Mouse (Mus musculus) MEL (cell line): ENCODE measurements around the gene Ccnb2. TPM values are rescaled to one million over a fixed set of nuclear protein-coding genes. Genes with fewer than 3 reads are reported as not detected.

Source experiments
- DNase-seq: peaks from one replicate; pipeline ENCODE4 v3.0.0; 2011; ENCODE audit warnings: low read depth, low spot score
- H3K27ac ChIP-seq: 2 replicates; pipeline ENCODE4 v1.5.1; 2012; ENCODE audit warnings: low read depth, mild to moderate bottlenecking, control low read depth, low read length, moderate library complexity; ENCODE audit not compliant: control insufficient read depth
- H3K27me3 ChIP-seq, 2 experiments: fragments of 150-350 bp in 1 of 2; sonication (generic) in 1 of 2; 2 replicates each; pipeline ENCODE4 v1.6.1; 2012; ENCODE audit warnings: low read length in 2 of 2, mild to moderate bottlenecking in 2 of 2, improper control_type of control experiment in 1 of 2, moderate library complexity in 1 of 2; ENCODE audit not compliant: insufficient read depth in 2 of 2, control insufficient read depth in 1 of 2
- H3K36me3 ChIP-seq, 2 experiments: 2 replicates each; pipeline ENCODE4 v1.6.1; 2012 to 2014; ENCODE audit warnings: low read length in 2 of 2, improper control_type of control experiment in 1 of 2, inconsistent platforms in 1 of 2, mild to moderate bottlenecking in 1 of 2; ENCODE audit not compliant: insufficient read depth in 2 of 2, control insufficient read depth in 1 of 2
- H3K4me1 ChIP-seq, 2 experiments: fragments of 150-350 bp in 1 of 2; sonication (generic) in 1 of 2; 2 replicates each; pipeline ENCODE4 v1.6.1; 2012; ENCODE audit warnings: low read length in 2 of 2, improper control_type of control experiment in 1 of 2, mild to moderate bottlenecking in 1 of 2; ENCODE audit not compliant: insufficient read depth in 2 of 2, control insufficient read depth in 1 of 2
- H3K4me3 ChIP-seq, 2 experiments: fragments of 150-350 bp in 1 of 2; sonication (generic) in 1 of 2; 2 replicates each; pipeline ENCODE4 v1.5.1; 2012; ENCODE audit warnings: low read depth in 2 of 2, low read length in 2 of 2, mild to moderate bottlenecking in 2 of 2, moderate library complexity in 2 of 2, control low read depth in 1 of 2, improper control_type of control experiment in 1 of 2; ENCODE audit not compliant: control insufficient read depth in 1 of 2, insufficient read depth in 1 of 2
- H3K79me2 ChIP-seq: 2 replicates; pipeline ENCODE4 v1.6.1; 2012; ENCODE audit warnings: mild to moderate bottlenecking, low read length, moderate library complexity; ENCODE audit not compliant: control insufficient read depth, poor library complexity, insufficient read depth
- H3K9ac ChIP-seq: 2 replicates; pipeline ENCODE4 v1.6.1; 2012; ENCODE audit warnings: low read depth, mild to moderate bottlenecking, control low read depth, low read length, moderate library complexity; ENCODE audit not compliant: control insufficient read depth, poor library complexity, severe bottlenecking
- H3K9me3 ChIP-seq: fragments of 150-350 bp; sonication (generic); replicated peaks from 2 replicates; pipeline ENCODE4 v1.6.1; 2012; ENCODE audit warnings: mild to moderate bottlenecking, low read length, improper control_type of control experiment, moderate library complexity; ENCODE audit not compliant: insufficient read depth
- BHLHE40 ChIP-seq: IDR thresholded peaks from 2 replicates; pipeline ENCODE4 v1.6.1; 2012; ENCODE audit warnings: low read depth, mild to moderate bottlenecking, inconsistent platforms, low read length, improper control_type of control experiment, borderline replicate concordance
- CHD1 ChIP-seq: IDR thresholded peaks from 2 replicates; pipeline ENCODE4 v1.6.1; 2012; ENCODE audit warnings: low read depth, mild to moderate bottlenecking, inconsistent platforms, low read length, improper control_type of control experiment
- CHD2 ChIP-seq: IDR thresholded peaks from 2 replicates; pipeline ENCODE4 v1.6.1; 2011; ENCODE audit warnings: low read length, improper control_type of control experiment
- CTCF ChIP-seq, 3 experiments: IDR thresholded peaks in 2 of 3; conservative IDR thresholded peaks in 1 of 3; 2 replicates each; pipeline ENCODE4 v1.5.1; 2011 to 2012; ENCODE audit warnings: low read length in 3 of 3, low read depth in 2 of 3, mild to moderate bottlenecking in 2 of 3, improper control_type of control experiment in 1 of 3, inconsistent platforms in 1 of 3, mixed read lengths in 1 of 3, moderate library complexity in 1 of 3; ENCODE audit not compliant: control insufficient read depth in 1 of 3, insufficient read depth in 1 of 3, poor library complexity in 1 of 3, severe bottlenecking in 1 of 3
- E2F4 ChIP-seq: IDR thresholded peaks from 2 replicates; pipeline ENCODE4 v1.6.1; 2011; ENCODE audit warnings: low read depth, low read length, improper control_type of control experiment, borderline replicate concordance
- ELF1 ChIP-seq: IDR thresholded peaks from 2 replicates; pipeline ENCODE4 v1.6.1; 2014; ENCODE audit warnings: low read depth, mild to moderate bottlenecking, inconsistent platforms, low read length, improper control_type of control experiment, moderate library complexity
- EP300 ChIP-seq, 2 experiments: IDR thresholded peaks; 2 replicates each; pipeline ENCODE4 v1.6.1; 2011; ENCODE audit warnings: improper control_type of control experiment in 2 of 2, low read length in 2 of 2, low read depth in 1 of 2, mild to moderate bottlenecking in 1 of 2
- GABPA ChIP-seq: IDR thresholded peaks from 2 replicates; pipeline ENCODE4 v1.6.1; 2012; ENCODE audit warnings: low read depth, mild to moderate bottlenecking, inconsistent platforms, low read length, improper control_type of control experiment, moderate library complexity
- GATA1 ChIP-seq: IDR thresholded peaks from 2 replicates; pipeline ENCODE4 v1.6.1; 2011; ENCODE audit warnings: low read depth, low read length, improper control_type of control experiment
- HCFC1 ChIP-seq: IDR thresholded peaks from 2 replicates; pipeline ENCODE4 v1.6.1; 2012; ENCODE audit warnings: low read depth, mild to moderate bottlenecking, inconsistent platforms, low read length, improper control_type of control experiment, moderate library complexity
- JUND ChIP-seq: IDR thresholded peaks from 2 replicates; pipeline ENCODE4 v1.6.1; 2011; ENCODE audit warnings: low read depth, mild to moderate bottlenecking, improper control_type of control experiment, low read length
- KAT2A ChIP-seq: conservative IDR thresholded peaks from 2 replicates; pipeline ENCODE4 v1.6.1; 2012; ENCODE audit warnings: low read depth, low read length, improper control_type of control experiment, inconsistent platforms
- MAX ChIP-seq: IDR thresholded peaks from 2 replicates; pipeline ENCODE4 v1.6.1; 2011; ENCODE audit warnings: low read length, improper control_type of control experiment
- MAZ ChIP-seq: IDR thresholded peaks from 2 replicates; pipeline ENCODE4 v1.6.1; 2012; ENCODE audit warnings: low read depth, mild to moderate bottlenecking, inconsistent platforms, low read length, improper control_type of control experiment
- MEF2A ChIP-seq: IDR thresholded peaks from 2 replicates; pipeline ENCODE4 v1.6.1; 2014; ENCODE audit warnings: low read depth, mild to moderate bottlenecking, inconsistent platforms, low read length, improper control_type of control experiment; ENCODE audit not compliant: poor library complexity, insufficient replicate concordance, severe bottlenecking; ENCODE audit errors: extremely low read depth
- MYB ChIP-seq: IDR thresholded peaks from 2 replicates; pipeline ENCODE4 v1.6.1; 2011; ENCODE audit warnings: mild to moderate bottlenecking, low read depth, low read length, improper control_type of control experiment
- MYC ChIP-seq: IDR thresholded peaks from 2 replicates; pipeline ENCODE4 v1.6.1; 2011; ENCODE audit warnings: low read depth, mild to moderate bottlenecking, low read length, improper control_type of control experiment, moderate library complexity
- NELFE ChIP-seq: IDR thresholded peaks from 2 replicates; pipeline ENCODE4 v1.6.1; 2011; ENCODE audit warnings: low read depth, low read length, improper control_type of control experiment
- NRF1 ChIP-seq: IDR thresholded peaks from 2 replicates; pipeline ENCODE4 v1.6.1; 2014; ENCODE audit warnings: low read depth, mild to moderate bottlenecking, inconsistent platforms, low read length, improper control_type of control experiment, moderate library complexity; ENCODE audit not compliant: poor library complexity, insufficient read depth, severe bottlenecking
- POLR2AphosphoS2 ChIP-seq: IDR thresholded peaks from 2 replicates; pipeline ENCODE4 v1.6.1; 2011; ENCODE audit warnings: low read length, improper control_type of control experiment
- RAD21 ChIP-seq: IDR thresholded peaks from 2 replicates; pipeline ENCODE4 v1.6.1; 2011; ENCODE audit warnings: mild to moderate bottlenecking, low read depth, low read length, improper control_type of control experiment
- SIN3A ChIP-seq: IDR thresholded peaks from 2 replicates; pipeline ENCODE4 v1.6.1; 2012; ENCODE audit warnings: low read length, improper control_type of control experiment, inconsistent platforms
- SMC3 ChIP-seq: IDR thresholded peaks from 2 replicates; pipeline ENCODE4 v1.6.1; 2011; ENCODE audit warnings: low read depth, low read length, improper control_type of control experiment
- TAL1 ChIP-seq: IDR thresholded peaks from 2 replicates; pipeline ENCODE4 v1.6.1; 2012; ENCODE audit warnings: mild to moderate bottlenecking, inconsistent platforms, low read length, moderate library complexity, mixed read lengths
- TCF12 ChIP-seq: IDR thresholded peaks from 2 replicates; pipeline ENCODE4 v1.6.1; 2014; ENCODE audit warnings: low read depth, mild to moderate bottlenecking, inconsistent platforms, low read length, improper control_type of control experiment, moderate library complexity
- UBTF ChIP-seq: IDR thresholded peaks from 2 replicates; pipeline ENCODE4 v1.6.1; 2012; ENCODE audit warnings: low read depth, mild to moderate bottlenecking, inconsistent platforms, low read length, improper control_type of control experiment, moderate library complexity, borderline replicate concordance; ENCODE audit not compliant: insufficient read depth
- USF1 ChIP-seq: IDR thresholded peaks from 2 replicates; pipeline ENCODE4 v1.6.1; 2014; ENCODE audit warnings: low read depth, mild to moderate bottlenecking, inconsistent platforms, low read length, improper control_type of control experiment, moderate library complexity
- USF2 ChIP-seq, 2 experiments: IDR thresholded peaks; 2 replicates each; pipeline ENCODE4 v1.6.1; 2011 to 2012; ENCODE audit warnings: improper control_type of control experiment in 2 of 2, low read length in 2 of 2, borderline replicate concordance in 1 of 2, inconsistent platforms in 1 of 2, low read depth in 1 of 2, mild to moderate bottlenecking in 1 of 2; ENCODE audit not compliant: insufficient read depth in 1 of 2
- ZC3H11A ChIP-seq: IDR thresholded peaks from 2 replicates; pipeline ENCODE4 v1.6.1; 2012; ENCODE audit warnings: low read depth, mild to moderate bottlenecking, inconsistent platforms, low read length, improper control_type of control experiment
- ZKSCAN1 ChIP-seq: IDR thresholded peaks from 2 replicates; pipeline ENCODE4 v1.6.1; 2012; ENCODE audit warnings: low read depth, mild to moderate bottlenecking, inconsistent platforms, low read length, improper control_type of control experiment, moderate library complexity
- ZMIZ1 ChIP-seq: IDR thresholded peaks from 2 replicates; pipeline ENCODE4 v1.6.1; 2012; ENCODE audit warnings: low read depth, mild to moderate bottlenecking, inconsistent platforms, low read length, improper control_type of control experiment, moderate library complexity
- ZNF384 ChIP-seq: IDR thresholded peaks from 2 replicates; pipeline ENCODE4 v1.6.1; 2012; ENCODE audit warnings: low read depth, mild to moderate bottlenecking, inconsistent platforms, low read length, improper control_type of control experiment
- polyA plus RNA-seq, 2 experiments: library from polyadenylated mRNA; stranded (reverse) in 1 of 2; unstranded in 1 of 2; fragments of >175 nt in 1 of 2; fragments of >200 nt in 1 of 2; gene quantifications; 2 replicates each; pipeline versions ENCODE4 v1.2.1 to v1.2.4; 2012; ENCODE audit warnings: low replicate concordance in 2 of 2, low read depth in 1 of 2; ENCODE audit not compliant: insufficient read length in 2 of 2, insufficient read depth in 1 of 2, missing spikeins in 1 of 2
- total RNA-seq: library from RNA; depleted of rRNA; stranded (reverse); fragments of 300-350 nt; gene quantifications from 2 replicates; pipeline ENCODE4 v1.2.3, GENCODE M21; 2012

Ccnb2 gene
- total and polyA plus RNA-seq, 3 experiments = 86.5 to 128 (median 97.0) TPM

DNA sequence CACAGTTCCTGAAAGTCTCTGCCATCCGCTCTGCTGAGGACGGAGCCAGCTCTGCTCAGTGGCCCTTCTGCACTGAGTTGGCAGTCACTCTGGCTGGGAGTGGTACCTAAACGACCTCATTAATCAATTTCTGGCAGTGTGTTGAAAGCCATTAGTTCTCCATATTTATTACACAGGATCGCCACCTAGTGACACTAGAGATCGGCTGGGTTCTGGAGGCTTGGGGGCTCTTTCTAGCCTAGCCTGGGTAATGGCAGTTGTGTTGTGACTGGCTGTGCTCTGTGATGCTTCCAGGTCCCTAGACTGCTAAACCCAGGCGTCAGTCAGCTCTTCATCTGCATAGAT, 28.8 kb downstream of the Ccnb2 start:
- TF ChIP-seq POLR2AphosphoS2 = no peak
- TF ChIP-seq MAZ = no peak
- TF ChIP-seq ZNF384 = no peak
- no peak for TF ChIP-seq CHD2
- TF ChIP-seq ZC3H11A = peak; percentile 66
- no peak for TF ChIP-seq HCFC1
- no peak for TF ChIP-seq USF1
- peak; percentile 44 to 82 (median 56) for TF ChIP-seq CTCF (IDR thresholded peaks at IDR 0.05 in 2 of 3, conservative IDR thresholded peaks at IDR 0.05 in 1 of 3; ENCODE audit: control insufficient read depth in 1 of 3, insufficient read depth in 1 of 3, low read depth in 2 of 3, low read length in 3 of 3, poor library complexity in 1 of 3, severe bottlenecking in 1 of 3)
- no peak for TF ChIP-seq CHD1
- TF ChIP-seq ZMIZ1 = no peak
- TF ChIP-seq TAL1 = no peak
- TF ChIP-seq GATA1 = no peak
- TF ChIP-seq UBTF = no peak
- no peak for TF ChIP-seq USF2 (IDR thresholded peaks at IDR 0.05; ENCODE audit: borderline replicate concordance in 1 of 2, insufficient read depth in 1 of 2, low read depth in 1 of 2, low read length in 2 of 2)
- no peak for TF ChIP-seq NRF1
- no peak for TF ChIP-seq JUND
- no peak for TF ChIP-seq BHLHE40
- TF ChIP-seq EP300 (IDR thresholded peaks at IDR 0.05; ENCODE audit: low read depth in 1 of 2, low read length in 2 of 2) = no peak
- TF ChIP-seq TCF12 = no peak
- TF ChIP-seq KAT2A = no peak
- peak; percentile 85 for TF ChIP-seq SMC3
- no peak for TF ChIP-seq E2F4
- TF ChIP-seq ZKSCAN1 = no peak
- TF ChIP-seq ELF1 = no peak
- TF ChIP-seq MYB = no peak
- no peak for TF ChIP-seq SIN3A
- TF ChIP-seq GABPA = no peak
- no peak for TF ChIP-seq NELFE
- TF ChIP-seq MEF2A = no peak
- TF ChIP-seq MYC = no peak
- TF ChIP-seq MAX = no peak
- TF ChIP-seq RAD21 = peak; percentile 82
- no peaks in the 10 kb centered on the region for H3K79me2 ChIP-seq
- peak; percentile 78 for DNase-seq
- H3K4me3 ChIP-seq = peak overlapping the region; percentile 25 to 50; a peak in 3 of 4 replicates
- peak overlapping the region; percentile 48 for H3K27ac ChIP-seq
- H3K9me3 ChIP-seq = no peaks in the 10 kb centered on the region
- no peaks in the 10 kb centered on the region for H3K27me3 ChIP-seq
- H3K4me1 ChIP-seq = peaks cover 0 to 15% of the 10 kb centered on the region in 2 experiments; a peak in 3 of 4 replicates
- H3K9ac ChIP-seq = peak overlapping the region; percentile 54
- peaks cover 2 to 23% of the 10 kb centered on the region in 2 experiments; a peak in 3 of 4 replicates for H3K36me3 ChIP-seq
